Mouse (Mus musculus) embryonic fibroblast, embryonic 13.5 days (primary cell): ENCODE results near the gene Itih4.

Experiments
- CTCF ChIP-seq: IDR thresholded peaks from 2 replicates; pipeline ENCODE4 v1.5.1; 2011; ENCODE audit warnings: mild to moderate bottlenecking, control low read depth, low read length, moderate library complexity, borderline replicate concordance; ENCODE audit not compliant: insufficient read depth
- POLR2A ChIP-seq: IDR thresholded peaks from 2 replicates; pipeline ENCODE4 v1.6.1; 2011; ENCODE audit warnings: low read depth, mild to moderate bottlenecking, control low read depth, low read length, moderate library complexity

DNA sequence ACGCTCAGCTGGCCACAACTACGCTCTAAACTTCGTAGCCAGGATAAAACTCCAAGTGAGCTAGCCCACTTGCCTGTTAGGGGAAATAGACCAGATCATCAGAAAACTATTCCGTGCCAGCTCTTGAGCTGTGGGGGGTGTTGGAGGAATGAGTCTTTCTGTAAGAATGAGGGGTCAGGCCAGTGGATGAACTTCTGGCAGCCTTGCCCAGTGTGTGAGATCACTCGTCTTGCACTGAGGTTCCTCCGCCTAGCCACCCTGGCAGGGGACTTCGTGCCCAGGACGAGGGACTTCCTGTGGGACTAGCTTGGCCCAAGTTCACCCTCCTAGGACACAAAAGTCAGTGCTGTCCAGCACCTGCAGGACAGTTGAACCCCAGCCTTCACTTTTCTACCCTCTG is 18.0 kb downstream of the Itih4 start:
- TF ChIP-seq CTCF (no peak), POLR2A (no peak)
